Mouse (Mus musculus) spleen, postnatal 14 days (tissue): ENCODE measurements around the gene Olfr316.
"Not testable (repeated sequence)": the region's sequence is repeated elsewhere in the genome, so short reads cannot be mapped to it uniquely, and the experiment has no call there.

Experiments used
- DNase-seq, 2 experiments: peaks; one replicate each; pipeline ENCODE4 v3.0.0; 2021 to 2022; ENCODE audit warnings: low spot score in 2 of 2

Gene Olfr316

DNA sequence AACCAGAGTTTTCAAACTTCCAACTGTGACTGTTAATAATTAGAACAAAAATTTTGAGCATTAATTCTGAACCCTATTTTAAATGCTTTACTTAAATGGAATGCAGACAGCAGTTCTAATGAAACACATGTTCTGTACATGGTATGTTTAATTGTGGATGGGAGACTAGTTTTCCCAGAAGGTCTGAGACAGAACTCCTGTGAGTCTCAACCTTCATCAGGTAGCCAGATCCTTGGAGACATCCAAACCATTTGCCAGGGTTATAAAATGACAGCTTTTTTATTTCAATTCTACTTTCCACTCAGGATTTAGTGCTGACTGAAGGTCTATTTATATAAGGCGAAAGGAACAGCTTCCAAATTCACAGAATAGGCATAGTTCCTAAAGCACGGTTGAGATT lies at the start of gene Olfr316:
Olfr316 (plus strand) TSS at position 301 of the 400 bp plus-strand sequence.
- DNase-seq: no peak

DNA sequence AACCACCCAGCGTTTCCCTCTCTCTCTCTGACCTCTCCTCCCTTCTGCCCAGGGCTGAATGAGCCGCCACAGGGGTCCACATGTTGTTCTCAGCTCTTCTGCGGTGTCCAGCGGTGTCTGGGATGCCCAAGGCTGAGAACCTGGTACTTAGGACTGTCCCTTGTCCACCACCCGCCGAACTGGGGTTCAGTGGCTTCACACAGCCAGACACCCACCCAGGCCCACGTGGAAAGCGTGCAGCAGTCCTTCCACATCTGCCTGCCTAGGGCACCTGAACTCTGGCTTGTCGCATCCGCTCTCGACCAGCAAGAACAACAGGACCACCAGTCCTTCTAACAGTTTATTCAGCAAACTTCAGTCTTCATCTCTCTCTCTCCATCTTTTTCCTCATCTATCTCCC lies 43.4 kb upstream of the Olfr316 start:
- DNase-seq: no peak

DNA sequence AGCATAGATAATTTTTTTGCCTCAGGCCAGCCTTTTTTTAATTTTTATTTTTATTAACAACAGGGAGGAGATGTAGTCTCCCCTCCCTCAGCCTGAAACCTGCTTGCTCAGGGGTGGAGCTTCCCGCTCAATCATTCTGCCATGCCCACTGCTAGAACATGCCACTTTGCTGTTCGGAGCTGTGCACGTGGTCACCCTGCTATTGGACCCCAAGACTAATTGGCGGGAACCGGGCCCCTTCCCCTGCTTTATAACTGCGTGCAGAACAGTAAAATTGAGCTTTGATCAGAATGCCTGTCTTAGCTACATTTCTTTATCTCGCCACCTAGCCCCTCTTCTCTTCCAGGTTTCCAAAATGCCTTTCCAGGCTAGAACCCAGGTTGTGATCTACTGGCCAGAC lies 34.8 kb upstream of the Olfr316 start:
- not testable (repeated sequence) for DNase-seq

DNA sequence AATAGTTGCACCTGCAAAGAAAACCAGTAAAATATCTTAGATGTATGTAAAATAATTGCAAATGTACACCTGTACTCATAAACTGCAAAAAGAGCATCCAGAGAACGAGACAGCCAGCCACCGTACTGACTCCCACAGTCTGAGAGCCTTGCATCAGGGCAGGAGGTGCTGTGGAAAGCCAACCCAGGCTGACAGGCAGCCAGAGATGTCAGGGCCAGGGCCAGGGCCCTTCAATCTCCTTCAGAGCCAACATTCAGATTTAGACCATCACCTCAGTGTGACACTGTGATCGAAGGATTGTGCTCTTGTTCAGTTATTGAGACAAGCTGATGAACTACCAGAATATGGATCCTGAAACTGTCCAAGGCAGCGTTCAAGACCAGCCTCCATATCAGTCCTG lies 32.8 kb upstream of the Olfr316 start:
- DNase-seq: no peak

DNA sequence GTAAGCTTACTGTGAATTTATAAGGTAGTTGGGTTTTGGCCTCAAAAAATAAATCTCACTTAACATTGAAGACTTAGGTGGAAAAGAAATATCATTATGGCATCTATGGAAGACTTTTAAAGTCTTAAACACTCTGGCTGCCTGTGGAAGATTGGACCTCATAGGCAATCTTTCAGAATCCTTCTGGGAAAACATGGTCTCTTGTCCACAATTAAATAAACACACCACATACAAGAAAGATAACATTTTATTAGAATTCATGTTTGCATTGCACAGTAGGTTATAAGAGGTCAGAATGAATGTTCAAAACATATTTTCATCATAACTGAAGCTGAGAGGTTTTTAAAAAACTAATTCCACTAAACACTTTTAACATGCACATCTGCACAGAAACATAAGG lies 28.6 kb upstream of the Olfr316 start, which contains the start of gene Olfr318:
Olfr318 (minus strand) TSS at position 101 of the 400 bp plus-strand sequence.
- DNase-seq: no peak

DNA sequence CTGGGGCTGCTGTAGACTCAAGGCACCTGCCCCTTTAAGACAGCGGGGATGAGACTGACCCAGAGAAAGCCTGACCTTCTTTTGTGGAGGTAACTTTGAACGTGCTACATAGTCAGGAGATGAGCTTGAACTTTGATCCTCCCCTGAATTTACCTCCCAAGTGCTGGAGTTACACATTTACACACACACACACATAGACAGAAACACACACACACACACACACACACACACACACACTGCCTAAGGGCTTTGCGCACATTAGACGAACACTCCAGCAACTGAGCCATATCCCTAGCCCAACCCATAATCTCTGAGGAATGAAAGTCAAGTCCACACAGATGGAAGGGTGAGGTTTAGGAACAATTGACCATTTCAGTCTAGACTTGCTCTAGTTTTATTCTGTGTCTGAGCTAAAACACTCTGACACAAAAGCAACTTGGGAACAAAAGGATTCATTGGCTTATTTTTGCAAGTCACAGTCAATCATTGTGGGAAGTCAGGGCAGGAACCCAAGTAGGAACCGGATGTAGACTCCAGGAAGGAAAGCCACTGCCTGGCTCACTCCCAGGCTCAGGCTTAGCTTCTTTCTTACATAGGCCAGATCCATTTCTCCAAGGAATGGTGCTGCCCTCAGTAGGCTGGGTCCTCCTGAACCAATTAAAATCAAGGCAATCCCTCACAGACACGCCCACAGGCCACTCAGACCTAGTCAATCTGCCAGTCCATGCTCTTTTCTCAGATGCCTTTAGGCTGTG lies 24.5 kb upstream of the Olfr316 start:
- not testable (repeated sequence) for DNase-seq

DNA sequence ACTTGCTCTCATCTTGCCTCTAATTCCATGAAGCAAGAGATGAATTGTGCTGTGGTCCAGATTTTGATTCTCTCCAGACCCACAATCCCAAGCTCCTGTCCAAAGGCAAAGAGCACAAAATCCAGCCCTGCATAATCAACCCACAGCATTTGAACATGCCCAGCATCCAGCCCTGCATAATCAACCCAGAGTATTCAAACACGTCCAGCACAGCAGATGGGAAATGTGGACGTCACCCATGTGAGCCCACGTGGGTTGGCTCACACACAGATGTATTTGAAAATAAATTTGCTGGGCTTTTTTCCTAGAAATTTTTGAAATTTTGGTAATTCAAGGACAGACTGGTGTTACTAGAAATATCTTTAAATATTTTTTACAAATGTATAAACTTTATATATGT lies 19.2 kb upstream of the Olfr316 start:
- no peak for DNase-seq

DNA sequence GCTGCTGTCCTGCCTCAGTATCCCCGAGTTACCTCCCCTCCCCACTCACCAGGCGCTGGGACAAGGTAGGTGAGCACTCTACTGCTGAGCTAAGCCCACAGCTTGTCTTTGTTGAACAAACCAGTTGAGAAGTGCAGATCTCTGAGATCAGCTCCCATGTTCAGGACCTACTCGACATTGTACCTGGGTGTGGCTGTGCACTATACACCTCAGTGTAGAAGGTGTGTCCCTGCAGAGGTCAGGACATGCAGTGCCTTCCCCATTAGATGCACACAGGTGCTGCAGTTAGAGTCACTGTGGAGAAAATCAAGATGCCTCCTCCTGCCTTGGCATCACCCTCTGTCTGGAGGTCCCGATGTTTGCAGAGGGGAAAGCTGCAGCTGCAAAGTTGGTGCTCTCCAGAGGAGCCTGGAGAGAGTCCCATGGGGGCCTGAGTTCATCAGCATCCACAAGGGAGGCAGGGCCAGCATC lies 13.7 kb upstream of the Olfr316 start, which contains the start of gene Olfr317:
Olfr317 (minus strand) TSS at position 421 of the 471 bp plus-strand sequence.
- no peak for DNase-seq

DNA sequence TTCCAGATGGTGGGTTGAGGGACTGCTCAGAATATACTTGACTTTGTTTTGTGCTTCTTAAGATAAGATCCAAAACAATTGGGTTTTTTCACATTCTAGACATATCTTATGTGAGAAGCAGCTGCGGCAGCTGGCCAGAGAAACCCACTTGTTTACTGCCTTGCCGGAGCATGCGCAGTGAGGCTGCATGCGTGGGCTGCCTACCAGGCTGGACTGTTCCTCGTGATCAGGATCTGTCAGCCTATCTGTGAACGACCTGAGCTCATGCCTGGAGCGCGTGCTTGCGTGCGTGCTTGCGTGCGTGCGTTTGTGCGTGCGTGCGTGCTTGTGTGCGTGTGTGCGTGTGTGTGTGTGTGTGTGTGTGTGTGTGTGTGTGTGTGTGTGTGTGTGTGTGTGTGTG lies 1.4 kb upstream of the Olfr316 start:
- DNase-seq: not testable (repeated sequence)

DNA sequence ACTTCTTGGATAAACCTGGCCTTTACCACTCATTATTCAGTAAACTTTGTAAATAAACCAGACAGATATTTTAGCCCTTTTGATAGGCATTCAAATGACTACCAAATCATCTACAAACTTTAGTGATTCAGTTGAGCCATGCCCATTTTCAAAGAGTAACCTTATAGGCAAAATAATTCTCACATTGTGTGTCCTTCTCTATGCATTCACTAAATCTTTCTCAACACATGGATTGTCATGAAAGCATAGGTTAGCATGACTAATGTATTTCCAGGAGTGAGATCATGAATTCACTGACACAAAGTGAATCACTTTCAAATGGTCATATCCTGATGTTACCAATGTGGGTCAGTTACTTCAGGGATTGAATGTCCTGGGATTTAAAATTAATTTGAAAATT lies 20.4 kb downstream of the Olfr316 start, which contains the start of gene Olfr315:
Olfr315 (plus strand) TSS at position 301 of the 400 bp plus-strand sequence.
- DNase-seq: no peak

DNA sequence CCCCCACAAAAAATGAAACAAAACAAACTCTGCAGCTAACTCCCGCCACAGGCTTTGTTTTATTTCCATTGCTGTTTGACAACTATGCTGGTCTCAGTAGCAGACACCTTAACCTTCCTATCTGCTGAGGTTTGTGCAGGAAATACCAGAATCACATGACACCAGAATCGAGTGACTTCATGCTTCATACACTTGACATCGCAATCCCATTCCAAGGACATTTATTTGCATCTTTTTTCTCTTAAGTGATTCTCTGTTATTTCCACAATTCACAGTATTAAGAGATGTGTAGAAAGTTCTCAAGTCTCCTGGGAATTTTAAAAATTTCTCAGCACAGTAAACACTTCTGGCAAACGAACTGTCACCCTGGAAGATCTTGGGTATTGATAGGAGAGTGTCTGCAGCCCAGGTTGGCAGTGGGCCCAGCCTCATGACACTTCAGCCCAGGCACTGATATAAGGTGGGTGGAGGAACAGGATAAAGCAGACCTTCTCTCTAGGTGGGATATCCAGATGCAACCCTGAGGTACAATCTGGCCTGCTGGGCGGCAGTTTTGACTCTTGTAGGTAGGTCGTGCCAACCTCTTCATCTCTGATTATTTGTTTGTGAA lies 30.1 kb downstream of the Olfr316 start, which contains the start of gene Olfr314:
Olfr314 (plus strand) TSS at position 473 of the 610 bp plus-strand sequence.
- no peak for DNase-seq

DNA sequence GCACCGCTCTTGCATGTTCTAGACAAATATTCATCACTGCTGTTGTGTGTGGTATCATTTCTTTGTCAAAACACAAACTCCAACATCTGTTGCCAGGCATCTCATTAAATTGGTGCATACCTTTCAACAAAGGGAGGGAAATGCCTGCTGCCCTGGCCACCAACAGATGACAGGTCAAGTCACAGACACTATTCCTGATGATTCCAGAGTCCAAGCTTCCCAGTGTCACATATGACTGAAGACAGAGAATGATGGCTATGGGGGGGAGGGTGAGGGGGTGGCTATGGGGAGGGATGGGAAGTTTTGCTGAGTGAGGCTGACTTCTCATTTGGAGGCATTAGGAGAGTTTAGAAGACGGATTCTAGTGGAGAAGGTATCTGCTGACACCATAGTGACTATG lies 31.6 kb downstream of the Olfr316 start:
- no peak for DNase-seq

DNA sequence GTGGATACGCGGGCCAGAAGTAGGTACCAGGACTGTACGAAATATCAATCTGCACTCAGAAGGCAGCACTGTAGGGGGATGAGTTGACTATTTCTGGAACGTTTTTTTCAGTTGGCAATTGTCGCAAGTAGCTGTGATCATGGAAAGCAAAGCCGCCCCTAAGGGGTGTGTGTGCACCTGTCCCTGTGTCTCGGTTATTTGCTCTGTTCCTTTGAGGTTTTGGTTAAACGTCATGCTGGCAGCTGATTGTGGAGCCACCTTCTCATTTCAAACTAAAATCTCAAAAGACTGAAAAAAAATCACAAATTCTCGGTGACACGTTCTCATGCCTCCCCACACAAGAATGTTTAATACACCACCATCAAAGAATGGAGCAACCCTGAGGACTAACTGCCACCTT lies 35.1 kb downstream of the Olfr316 start:
- DNase-seq: no peak

DNA sequence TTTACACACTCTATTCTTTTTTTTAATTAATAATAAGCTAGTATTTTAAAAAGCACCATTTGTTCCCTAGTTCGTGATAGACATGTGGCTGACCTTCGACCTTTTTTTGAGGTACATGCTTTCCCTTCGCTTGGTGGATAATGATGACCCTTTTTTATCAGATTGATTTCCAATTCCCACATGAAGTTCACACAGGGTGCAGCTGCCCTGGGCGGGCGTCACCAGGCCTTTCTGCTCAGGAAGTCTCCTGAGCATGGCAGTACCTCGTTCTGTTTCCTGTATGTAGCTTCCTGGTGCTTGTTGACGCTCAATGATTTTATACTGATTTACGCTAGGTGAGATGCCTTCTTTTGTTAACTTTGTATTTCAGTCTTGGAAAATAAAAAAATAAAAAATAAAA lies 35.8 kb downstream of the Olfr316 start:
- DNase-seq: no peak

DNA sequence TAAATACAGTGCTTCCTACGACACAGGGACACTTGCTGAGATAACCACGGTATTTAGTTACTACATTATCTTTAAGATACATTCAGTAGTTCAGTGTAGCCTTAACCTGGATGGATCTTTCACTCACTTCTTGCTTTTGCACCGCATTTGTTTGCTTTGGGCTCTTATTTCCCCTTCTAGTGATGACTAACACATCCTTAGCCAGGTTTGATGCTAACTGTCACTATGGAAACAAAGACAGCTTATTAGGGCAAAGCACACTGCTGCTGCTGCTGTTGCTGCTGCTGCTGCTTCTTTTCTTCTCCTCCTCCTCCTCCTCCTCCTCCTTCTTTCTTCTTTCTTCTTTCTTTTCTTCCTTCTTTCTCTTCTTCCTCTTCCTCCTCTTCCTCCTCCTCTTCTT lies 37.0 kb downstream of the Olfr316 start:
- DNase-seq: no peak

DNA sequence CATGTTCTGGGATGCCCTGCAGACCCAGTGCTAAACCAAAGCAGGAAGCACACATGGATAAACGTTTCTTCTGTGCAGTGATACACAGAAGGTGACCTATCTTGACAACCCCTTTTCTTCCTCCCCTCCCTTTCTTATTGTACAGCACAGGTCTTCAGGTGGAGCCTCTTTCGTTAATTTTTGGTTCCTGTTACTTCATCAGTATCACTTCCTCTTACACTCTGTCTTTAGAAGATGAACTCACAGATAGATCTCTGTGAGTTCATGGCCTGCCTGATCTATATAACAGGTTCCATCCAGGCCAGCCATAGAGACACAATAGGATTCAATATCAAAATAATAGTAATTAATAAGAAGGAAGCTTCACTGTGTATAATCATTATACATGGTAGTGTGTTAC lies 37.5 kb downstream of the Olfr316 start:
- no peak for DNase-seq

DNA sequence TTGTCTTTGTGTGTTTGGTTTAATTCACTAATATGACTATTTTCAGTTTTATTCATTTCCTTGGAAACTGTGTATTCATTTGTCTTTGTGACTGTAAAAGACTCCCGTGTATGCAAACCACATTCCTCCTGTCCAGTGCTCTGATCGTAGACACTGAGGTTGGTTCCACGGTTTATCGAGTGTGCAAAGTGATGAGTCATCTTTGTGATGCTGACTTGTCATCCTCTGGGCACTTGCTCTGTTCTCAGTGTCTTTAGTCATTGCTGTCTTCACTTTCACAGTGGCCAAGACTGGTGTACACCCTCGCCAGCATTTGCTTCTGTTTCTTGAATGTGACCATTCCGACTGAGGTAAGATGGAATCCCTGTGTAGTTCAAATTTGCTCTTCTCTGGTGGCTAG lies 38.1 kb downstream of the Olfr316 start:
- no peak for DNase-seq

DNA sequence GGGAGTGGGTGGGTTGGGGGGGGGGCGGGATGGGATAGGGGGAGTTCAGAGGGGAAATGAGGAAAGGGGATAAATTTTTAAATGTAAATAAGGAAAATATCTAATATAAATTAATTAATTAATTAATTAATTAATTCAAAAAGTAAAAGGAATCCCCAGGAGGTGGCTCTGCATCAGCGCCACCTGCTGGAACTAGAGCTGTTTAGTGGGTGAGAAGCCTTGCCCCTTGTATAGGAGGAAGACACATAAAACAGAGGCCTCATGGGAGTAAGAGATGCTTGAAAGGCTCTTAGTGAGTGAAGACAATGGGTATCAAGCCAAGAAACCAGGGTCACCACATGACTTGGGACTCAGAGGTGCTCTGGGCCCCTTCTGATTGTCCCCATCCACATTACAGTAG lies 43.3 kb downstream of the Olfr316 start:
- no peak for DNase-seq

DNA sequence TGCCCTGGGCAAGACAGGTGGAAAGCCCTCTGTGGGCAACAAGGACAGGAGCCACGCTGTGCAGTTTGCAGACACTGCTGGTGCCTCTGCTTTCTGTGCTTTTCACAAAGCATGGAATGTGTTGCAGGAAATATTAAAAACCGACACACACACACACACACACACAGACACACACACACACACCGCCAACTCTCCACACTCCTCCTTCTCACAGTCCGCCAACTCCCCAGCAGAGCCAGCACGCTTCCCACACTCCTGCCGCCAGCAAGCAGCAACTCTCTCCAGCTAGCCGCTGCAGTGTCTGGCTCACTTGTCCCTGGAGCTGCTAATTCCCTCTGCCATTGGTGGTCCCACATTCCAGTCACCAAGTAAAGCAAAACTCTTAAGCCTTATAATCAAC lies 44.3 kb downstream of the Olfr316 start:
- no peak for DNase-seq

DNA sequence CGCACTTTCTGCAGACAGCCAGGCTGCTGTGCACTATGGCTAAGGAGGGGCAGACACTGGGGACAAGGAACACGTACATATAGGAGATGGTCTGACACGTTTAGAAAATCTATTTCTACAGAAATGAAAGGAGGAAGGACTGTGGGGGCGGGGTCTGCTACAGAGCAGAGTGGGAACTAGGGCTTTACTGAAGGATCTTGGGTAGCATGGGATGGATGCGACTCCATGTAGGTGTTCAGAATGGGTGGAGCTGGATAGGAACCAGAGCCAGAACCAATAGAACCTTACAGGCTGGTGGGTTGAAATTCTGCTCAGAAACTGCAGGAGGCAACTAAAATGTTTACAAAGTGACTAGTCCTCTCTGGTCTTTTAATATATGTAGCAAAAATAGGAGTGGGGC lies 47.2 kb downstream of the Olfr316 start:
- no peak for DNase-seq

DNA sequence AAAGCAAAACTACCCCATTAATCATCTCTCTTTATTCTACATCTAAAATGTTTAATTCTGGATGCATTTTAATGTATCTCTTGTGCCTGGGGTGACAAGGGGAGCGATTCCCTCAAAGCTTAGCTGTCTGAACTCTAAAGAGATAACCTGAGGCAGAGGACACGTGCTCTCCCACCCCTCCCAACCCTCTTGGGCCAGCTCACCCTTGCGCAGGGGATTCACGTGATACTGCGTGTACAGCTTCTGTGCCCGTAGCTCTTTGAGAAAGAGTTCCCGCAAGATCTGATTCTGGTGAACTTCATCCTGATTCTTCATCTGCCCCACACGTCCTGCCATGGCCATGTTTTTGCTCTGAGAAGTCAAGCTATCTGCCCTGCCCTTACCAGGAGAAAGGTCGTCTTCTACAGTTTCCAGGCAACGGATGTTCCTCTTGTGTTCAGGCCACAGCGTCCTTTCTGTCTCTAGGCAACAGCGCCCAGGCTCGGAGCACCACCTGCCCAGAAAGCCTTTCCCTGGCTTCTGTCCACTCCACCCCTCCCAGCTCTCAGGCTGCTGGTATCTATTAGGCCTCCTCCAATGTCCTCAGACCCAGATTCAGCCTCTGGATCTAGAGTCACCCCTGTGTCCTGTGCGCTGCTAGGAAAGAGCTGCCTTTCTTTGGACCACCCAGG lies 49.2 kb downstream of the Olfr316 start, which contains the start of gene Fam183b:
Fam183b (minus strand) TSS at position 403 of the 671 bp plus-strand sequence.
- DNase-seq: no peak

DNA sequence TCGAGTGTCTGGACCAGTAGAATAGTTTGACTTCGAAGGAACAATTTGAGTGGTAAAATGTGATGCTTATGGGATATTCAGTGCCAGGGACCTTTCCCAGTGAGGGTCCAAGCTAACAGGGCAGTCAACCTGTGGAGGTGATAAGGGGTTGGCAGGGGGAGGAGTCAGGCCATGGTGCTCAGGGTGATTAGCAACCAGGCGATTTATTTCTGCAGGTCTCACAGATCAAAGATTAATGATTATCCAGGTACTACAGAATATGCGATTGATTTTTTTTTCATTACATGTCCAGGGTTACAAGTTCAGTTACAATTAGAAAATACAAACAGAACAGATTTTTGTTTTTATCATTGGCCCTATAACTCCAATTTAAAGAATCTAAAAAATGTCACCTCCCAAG lies 51.3 kb downstream of the Olfr316 start:
- no peak for DNase-seq
